Mouse (Mus musculus): ENCODE measurements around the gene Tigd3.

- no peak for TF ChIP-seq CTCF (IDR thresholded peaks at IDR 0.05; ENCODE audit: low read depth)
- no peak for TF ChIP-seq EP300 (IDR thresholded peaks at IDR 0.05; ENCODE audit: low read depth)
These were observed 2.3 kb downstream of the Tigd3 start for GRCm38 (mm10) chr19:5891521-5892258.
